Mouse (Mus musculus): ENCODE measurements around the gene Wdr18. TPM values are rescaled to one million over a fixed set of nuclear protein-coding genes. Genes with fewer than 3 reads are reported as not detected.

Wdr18 gene
- total RNA-seq, 2 experiments from 2014 or later = 20.5 to 30.1 TPM

DNA sequence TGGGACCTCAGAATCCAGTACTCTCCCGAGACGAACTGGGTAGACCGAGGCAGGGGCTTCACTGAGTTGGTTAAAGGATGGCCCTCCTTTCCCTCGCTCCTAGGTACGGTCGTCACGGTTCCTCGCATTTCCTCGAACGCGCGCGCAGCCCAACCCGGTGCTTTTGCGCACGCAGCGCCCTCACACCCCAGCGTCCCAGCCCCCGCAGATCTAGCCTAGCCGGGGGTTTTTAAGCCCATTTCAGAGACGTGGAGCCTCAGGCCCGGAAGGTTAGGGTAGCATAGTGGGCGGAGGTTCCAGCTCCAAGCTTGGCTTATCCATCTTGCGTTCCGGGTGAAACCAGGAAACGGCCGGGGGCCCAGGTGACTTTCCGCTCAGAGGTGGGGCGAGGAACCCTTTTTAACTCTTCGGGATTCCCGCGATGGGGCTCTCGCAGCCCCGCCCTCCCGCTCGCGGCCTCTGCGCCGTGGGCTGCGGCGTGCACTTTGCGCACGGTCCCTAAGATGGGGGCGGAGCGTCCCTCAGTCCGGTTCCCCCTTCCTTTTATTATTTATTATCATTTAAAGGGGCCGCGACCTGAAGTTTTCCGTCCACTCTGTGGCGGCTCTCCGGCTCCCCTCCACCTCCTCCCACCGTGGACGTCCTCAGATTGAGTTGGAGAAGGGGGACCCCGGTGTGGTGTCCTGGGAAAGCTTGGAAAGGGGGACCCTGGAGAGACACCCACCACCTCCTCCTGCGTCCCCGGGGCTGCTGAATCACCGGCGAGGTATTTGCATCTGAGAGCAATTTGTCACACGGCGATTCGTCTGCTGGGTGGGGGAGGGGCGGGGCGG lies 33.2 kb upstream of the Wdr18 start, which contains the start of gene Arid3a:
Gene Arid3a (plus strand): TSS at position 553 of the 833 bp plus-strand sequence.
- intact Hi-C loops (cut with DNase I) = loop anchor here (2.0 kb wide), 1 partner anchor 190 kb away; no protein-coding TSS in a partner anchor
- peak; percentile 80 for DNase-seq (ENCODE audit: low spot score)

DNA sequence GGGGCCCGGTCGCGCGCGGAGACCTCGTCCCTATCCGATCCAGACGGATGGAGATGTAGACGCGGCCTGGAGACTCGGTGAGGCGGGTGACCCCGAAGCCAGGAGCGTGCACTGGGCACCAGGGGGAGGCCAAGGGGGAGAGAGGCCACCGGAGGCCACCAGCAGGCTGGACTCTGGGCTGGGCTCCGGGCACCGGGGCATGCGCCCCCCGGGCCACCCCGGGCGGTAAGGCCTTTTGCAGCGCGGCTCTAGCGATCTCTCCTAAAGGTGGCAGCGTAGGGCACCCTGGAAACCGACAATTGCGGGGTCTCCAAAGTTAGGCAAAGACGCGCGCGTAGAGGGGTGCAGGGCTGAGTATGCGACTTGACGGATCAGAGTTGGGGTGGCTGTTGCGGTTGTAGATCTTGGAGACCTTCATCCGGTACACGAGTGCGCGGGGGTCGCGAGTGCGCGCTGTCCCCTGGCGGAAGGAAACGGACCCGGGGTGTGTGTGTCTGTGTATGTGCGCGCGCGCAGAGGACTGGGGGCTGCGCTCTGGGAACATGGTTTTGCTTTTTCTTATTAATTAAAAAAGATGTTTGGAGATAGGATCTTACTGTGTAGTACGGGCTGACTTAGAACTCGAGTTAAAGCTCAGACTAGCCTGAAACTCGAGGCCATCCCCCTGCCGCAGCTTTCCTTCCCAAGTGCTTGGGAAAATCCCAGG lies 32.5 kb upstream of the Wdr18 start:
- DNase-seq (ENCODE audit: low spot score) = no peak
- intact Hi-C loops (cut with DNase I) = loop anchor here (2.0 kb wide), 1 partner anchor 189 kb away; no protein-coding TSS in a partner anchor

- intact Hi-C loops (cut with DNase I) = no loop called here
- DNase-seq (ENCODE audit: low spot score) = no peak
Measured at GRCm38 (mm10) chr10:79928030-79928694, 31.8 kb upstream of the Wdr18 start.

- intact Hi-C loops (cut with DNase I) = no loop called here
- no peak for DNase-seq (ENCODE audit: low spot score)
Measured at GRCm38 (mm10) chr10:79928907-79929701, 30.8 kb upstream of the Wdr18 start.

DNA sequence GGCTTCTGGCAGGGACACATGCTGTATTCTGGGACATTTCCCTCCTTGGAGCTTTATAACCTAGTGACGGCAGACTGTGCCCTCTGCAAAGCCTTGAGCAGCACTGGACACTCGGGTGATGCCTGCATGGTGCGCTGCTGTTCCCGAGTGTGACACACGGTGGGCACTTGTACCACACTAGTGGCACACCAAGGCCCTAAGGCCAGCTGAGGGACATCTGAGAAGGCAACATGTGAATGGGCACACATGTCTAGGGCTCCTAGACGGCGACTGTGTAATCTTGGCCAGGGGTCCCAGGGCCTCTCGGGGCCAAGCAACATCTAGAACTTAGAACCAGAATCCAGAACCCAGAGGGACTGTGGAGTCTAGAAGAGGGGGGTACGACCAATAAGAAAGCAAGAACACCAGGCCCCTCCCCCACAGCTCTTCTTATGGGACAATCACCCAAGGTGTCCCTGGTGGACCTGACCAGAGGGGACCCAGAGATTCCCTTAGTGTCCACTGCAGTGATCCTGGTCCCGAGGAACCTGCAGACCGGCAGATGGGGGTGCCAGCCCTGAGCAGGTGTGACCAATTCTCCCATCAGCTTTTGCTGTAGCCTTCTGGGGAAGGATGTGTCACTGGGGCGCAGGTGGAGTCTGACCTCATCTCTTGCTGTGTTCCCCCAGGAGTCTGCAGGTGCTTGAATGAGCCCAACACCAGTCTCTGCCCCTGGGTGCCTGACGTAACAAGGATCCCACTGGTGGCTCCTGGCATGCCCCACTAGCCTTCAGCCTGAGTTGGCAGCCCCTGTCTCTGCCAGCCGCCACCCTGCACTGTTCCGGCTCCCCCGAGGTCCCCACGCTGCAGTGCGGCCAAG lies 29.8 kb upstream of the Wdr18 start:
- no peak for DNase-seq (ENCODE audit: low spot score)
- intact Hi-C loops (cut with DNase I) = no loop called here

- intact Hi-C loops (cut with DNase I) = no loop called here
- no peak for DNase-seq (ENCODE audit: low spot score)
Measured at GRCm38 (mm10) chr10:79930826-79931186, 29.1 kb upstream of the Wdr18 start.

- no peak for DNase-seq (ENCODE audit: low spot score)
- intact Hi-C loops (cut with DNase I) = no loop called here
Measured at GRCm38 (mm10) chr10:79931797-79932196, 28.2 kb upstream of the Wdr18 start.

GRCm38 (mm10) chr10:79932736-79933135 lies 27.2 kb upstream of the Wdr18 start:
- DNase-seq (ENCODE audit: low spot score) = peak; percentile 73
- intact Hi-C loops (cut with DNase I) = no loop called here

- intact Hi-C loops (cut with DNase I) = no loop called here
- no peak for DNase-seq (ENCODE audit: low spot score)
Measured at GRCm38 (mm10) chr10:79933145-79933679, 26.7 kb upstream of the Wdr18 start.

DNA sequence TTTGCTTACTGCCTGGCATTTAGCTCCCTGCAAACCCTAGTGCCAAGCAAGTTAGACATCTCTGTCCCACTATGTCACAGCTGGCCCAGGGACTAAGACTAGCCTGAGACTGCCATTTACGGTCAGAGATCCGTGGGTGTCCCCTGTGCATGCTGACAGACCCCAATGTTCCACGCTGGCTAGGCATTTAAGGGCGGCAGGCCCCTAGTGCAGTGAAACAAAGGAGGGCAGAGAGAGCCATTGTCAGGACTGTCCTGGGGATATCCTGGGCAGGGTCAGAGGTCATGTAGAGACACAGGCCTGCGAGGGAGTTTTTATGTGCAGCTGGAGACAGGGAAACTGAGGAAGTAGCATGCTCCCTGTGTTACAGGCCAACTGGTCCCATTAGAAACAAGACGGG lies 26.1 kb upstream of the Wdr18 start:
- intact Hi-C loops (cut with DNase I) = no loop called here
- DNase-seq (ENCODE audit: low spot score) = no peak

GRCm38 (mm10) chr10:79934272-79934721 lies 25.7 kb upstream of the Wdr18 start:
- intact Hi-C loops (cut with DNase I) = no loop called here
- peak; percentile 90 for DNase-seq (ENCODE audit: low spot score)

GRCm38 (mm10) chr10:79934794-79935569 lies 25.0 kb upstream of the Wdr18 start:
- no peak for DNase-seq (ENCODE audit: low spot score)
- intact Hi-C loops (cut with DNase I) = no loop called here

DNA sequence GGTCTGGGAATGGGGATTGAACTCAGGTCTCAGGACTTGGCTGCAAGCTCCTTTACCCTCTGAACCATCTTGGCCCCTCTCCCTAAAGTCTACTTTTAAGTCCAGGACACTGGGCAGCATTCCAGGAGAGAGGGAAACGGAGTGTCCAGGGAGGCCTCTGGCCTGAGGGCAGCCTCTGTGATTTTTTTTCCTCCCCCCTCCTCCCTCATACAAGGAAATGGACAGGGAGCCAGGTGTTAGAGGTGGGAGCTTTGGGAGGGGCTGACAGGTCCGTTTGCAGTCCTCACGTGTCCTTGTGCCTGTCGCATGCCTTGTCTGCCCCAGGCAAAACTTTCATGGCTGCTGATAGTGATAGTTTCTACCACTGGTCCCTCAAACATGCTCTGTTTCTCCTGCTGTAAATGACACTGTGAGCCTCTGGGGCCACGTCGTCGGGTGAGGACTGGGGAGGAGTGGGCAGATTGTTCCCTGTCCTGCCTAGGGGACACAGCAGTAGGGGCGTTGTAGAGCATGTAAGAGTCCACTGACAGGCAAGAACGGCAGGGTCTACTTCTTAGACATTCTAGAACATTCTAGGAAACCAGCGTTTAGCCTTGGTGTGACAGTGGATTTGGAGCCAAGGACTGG lies 23.6 kb upstream of the Wdr18 start:
- DNase-seq (ENCODE audit: low spot score) = no peak
- intact Hi-C loops (cut with DNase I) = no loop called here

DNA sequence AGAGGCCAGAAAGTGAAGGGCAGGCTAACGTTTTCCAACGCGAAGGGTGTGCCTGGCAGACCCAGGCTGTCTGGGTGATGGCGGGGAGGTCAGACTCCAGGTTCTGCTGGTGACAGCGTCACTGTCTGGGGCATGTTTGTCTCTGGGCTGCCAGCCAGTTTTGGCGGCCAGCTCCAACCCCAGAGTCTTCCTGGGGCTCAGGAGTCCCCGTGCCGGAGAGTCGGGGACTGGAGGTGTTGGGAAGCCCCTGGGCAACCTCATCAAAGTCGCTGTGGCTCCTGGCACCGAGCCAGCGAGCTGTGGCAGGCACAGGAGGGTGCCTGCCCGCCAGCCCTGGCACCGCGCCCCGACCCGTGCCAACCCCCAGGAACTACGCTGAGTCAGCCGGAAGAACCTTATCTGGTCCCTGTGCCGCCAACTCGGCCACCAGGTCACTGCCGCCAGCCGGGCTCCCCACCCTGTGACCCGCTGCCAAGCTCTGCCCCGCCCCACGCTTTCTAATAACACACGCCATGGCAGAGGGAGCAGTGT lies 23.0 kb upstream of the Wdr18 start:
- DNase-seq (ENCODE audit: low spot score) = peak; percentile 63
- intact Hi-C loops (cut with DNase I) = no loop called here

DNA sequence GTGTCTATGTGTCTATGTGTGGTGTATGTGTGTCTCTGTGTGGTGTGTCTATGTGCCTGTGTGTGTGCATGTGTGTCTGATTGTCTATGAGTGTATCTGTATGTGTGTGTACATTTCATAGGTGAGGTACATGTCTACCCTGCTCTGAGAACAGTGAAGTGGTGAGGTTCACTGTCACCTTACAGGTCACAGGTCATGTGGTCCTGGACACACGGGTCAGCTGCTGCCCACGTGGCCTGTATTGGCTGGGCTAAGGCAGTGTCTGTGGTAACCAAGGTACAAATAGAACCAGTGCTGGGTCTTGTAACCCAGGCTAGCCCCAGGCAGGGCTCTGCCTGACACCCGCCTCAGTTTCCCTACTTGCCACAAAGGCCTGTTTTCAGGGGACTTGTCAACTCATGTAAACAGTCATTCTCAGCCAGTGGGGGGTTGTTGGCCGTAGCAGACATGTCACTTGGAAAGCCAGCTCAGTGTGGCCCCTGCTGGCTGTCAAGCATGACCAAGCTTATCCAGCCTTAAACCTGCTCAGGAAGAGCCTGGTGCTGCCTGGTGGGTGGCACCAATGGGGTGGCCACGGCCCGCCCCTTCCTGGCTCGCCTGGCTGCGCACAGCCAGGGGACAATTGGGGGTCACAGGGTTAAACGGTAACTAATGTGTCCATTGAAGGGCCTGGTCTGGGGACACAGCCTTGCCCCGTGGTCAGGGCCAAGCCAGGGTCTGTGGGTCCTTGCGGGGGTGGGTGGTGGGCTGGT lies 22.0 kb upstream of the Wdr18 start:
- intact Hi-C loops (cut with DNase I) = no loop called here
- DNase-seq (ENCODE audit: low spot score) = no peak

- intact Hi-C loops (cut with DNase I) = no loop called here
- peak; percentile 39 for DNase-seq (ENCODE audit: low spot score)
Measured at GRCm38 (mm10) chr10:79940749-79941148, 19.2 kb upstream of the Wdr18 start.

Measured in heart, postnatal 25 days (tissue).